Mouse (Mus musculus) megakaryocyte-erythroid progenitor cell, adult 5-6 weeks (primary cell): Measurements from ENCODE around the gene Tbxas1. TPM values are rescaled to one million over a fixed set of nuclear protein-coding genes. Genes with fewer than 3 reads are reported as not detected.

Experiments used
- total RNA-seq, 2 experiments: library from RNA; stranded (forward) in 1 of 2; stranded (reverse) in 1 of 2; fragments of 200-1000, 215-1000 nt in 1 of 2; fragments of >200 nt in 1 of 2; fragmentation: Nextera tagmentation in 1 of 2; gene quantifications; 2 replicates each; pipeline ENCODE4 v1.2.3; 2014 to 2017

The Tbxas1 gene
- total RNA-seq, 2 experiments from 2014 or later, result 1.6 to 2.5 TPM

Other genes starting within 250 kb of the Tbxas1 start
- gene Klrg2, start 238.2 kb upstream of the Tbxas1 start, total RNA-seq (2014; fragmentation: Nextera tagmentation), result not detected in 2 replicates
- not detected in 2 replicates for gene Klrg2, start 238.2 kb upstream of the Tbxas1 start, total RNA-seq (2017)
- not detected in 2 replicates for gene Clec2l, start 212.3 kb upstream of the Tbxas1 start, total RNA-seq (2014; fragmentation: Nextera tagmentation)
- gene Clec2l, start 212.3 kb upstream of the Tbxas1 start, total RNA-seq (2017), result not detected in 2 replicates
- 24.3 and 27.9 TPM in 2 replicates for gene Hipk2, start 761 bp downstream of the Tbxas1 start, total RNA-seq (2014; fragmentation: Nextera tagmentation)
- gene Hipk2, start 761 bp downstream of the Tbxas1 start, total RNA-seq (2017), result 5.1 and 9.2 TPM in 2 replicates
- 3.5 and 4.5 TPM in 2 replicates for gene Parp12, start 242.9 kb downstream of the Tbxas1 start, total RNA-seq (2014; fragmentation: Nextera tagmentation)
- gene Parp12, start 242.9 kb downstream of the Tbxas1 start, total RNA-seq (2017), result 5.6 and 9.1 TPM in 2 replicates